Mouse (Mus musculus): ENCODE results near the gene Lmx1a. TPM values are rescaled to one million over a fixed set of nuclear protein-coding genes. Genes with fewer than 3 reads are reported as not detected.

The Lmx1a gene
- total RNA-seq (2021) (not detected), polyA plus RNA-seq (2012; rRNA removed) (0.02 TPM in 1 of 2 replicates, not detected in the other)
- long read RNA-seq: 0 reads

DNA sequence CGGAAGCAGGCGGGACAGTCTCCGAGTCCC, at the start of gene Lmx1a:
Lmx1a (plus strand) TSS at position 6 of the 30 bp plus-strand sequence.
- no peak for DNase-seq
- TF ChIP-seq EP300 (IDR thresholded peaks at IDR 0.05; ENCODE audit: insufficient read depth, low read depth, low read length) (no peak), POLR2A (IDR thresholded peaks at IDR 0.05; ENCODE audit: insufficient read depth, low read depth, low read length) (no peak), CTCF (IDR thresholded peaks at IDR 0.05) (no peak)
- intact Hi-C loops (cut with DNase I): no loop called here
- 0% methylated on average over 3 of the region's 3 CpGs for WGBS
- Histone ChIP-seq H3K27me3 (ENCODE audit: control insufficient read depth, insufficient read depth, low read length) (peaks cover 37% of the 10 kb centered on the region), H3K4me1 (ENCODE audit: control insufficient read depth, insufficient read depth, low read length) (no peaks in the 10 kb centered on the region), H3K36me3 (ENCODE audit: control insufficient read depth, insufficient read depth, low read length) (no peaks in the 10 kb centered on the region), H3K9ac (ENCODE audit: low read depth, low read length) (no peak within 1 kb of the TSS), H3K4me3 (peak within 1 kb of the TSS; percentile 30), H3K79me2 (replicated peaks; ENCODE audit: control insufficient read depth, insufficient read depth, low read length) (no peaks in the 10 kb centered on the region), H3K27ac (no peak within 1 kb of the TSS)

- Histone ChIP-seq H3K4me1 (ENCODE audit: control insufficient read depth, insufficient read depth, low read length) (peaks cover 4% of the 10 kb centered on the region), H3K79me2 (replicated peaks; ENCODE audit: control insufficient read depth, insufficient read depth, low read length) (no peaks in the 10 kb centered on the region), H3K4me3 (no peak overlapping the region), H3K36me3 (ENCODE audit: control insufficient read depth, insufficient read depth, low read length) (no peaks in the 10 kb centered on the region), H3K27me3 (ENCODE audit: control insufficient read depth, insufficient read depth, low read length) (no peaks in the 10 kb centered on the region), H3K27ac (no peak overlapping the region), H3K9ac (ENCODE audit: low read depth, low read length) (no peak overlapping the region)
- TF ChIP-seq CTCF (IDR thresholded peaks at IDR 0.05) (peak; percentile 99; the same call in 1 of the 2 replicates), EP300 (IDR thresholded peaks at IDR 0.05; ENCODE audit: insufficient read depth, low read depth, low read length) (no peak)
- peak; percentile 85 to 93 for DNase-seq
- intact Hi-C loops (cut with DNase I): loop anchor here (2.0 to 5.0 kb wide), 2 partner anchors 230 to 423 kb away; no protein-coding TSS in a partner anchor
- WGBS: 14% methylated on average over 16 of the region's 16 CpGs
These were observed 44.0 kb upstream of the Lmx1a start for GRCm38 (mm10) chr1:167644866-167645537.

- Histone ChIP-seq H3K27ac (no peak overlapping the region), H3K9ac (ENCODE audit: low read depth, low read length) (no peak overlapping the region), H3K36me3 (ENCODE audit: control insufficient read depth, insufficient read depth, low read length) (no peaks in the 10 kb centered on the region), H3K27me3 (ENCODE audit: control insufficient read depth, insufficient read depth, low read length) (no peaks in the 10 kb centered on the region), H3K4me3 (no peak overlapping the region), H3K79me2 (replicated peaks; ENCODE audit: control insufficient read depth, insufficient read depth, low read length) (no peaks in the 10 kb centered on the region), H3K4me1 (ENCODE audit: control insufficient read depth, insufficient read depth, low read length) (peaks cover 4% of the 10 kb centered on the region)
- TF ChIP-seq CTCF (IDR thresholded peaks at IDR 0.05): no peak
- TF ChIP-seq POLR2A (IDR thresholded peaks at IDR 0.05; ENCODE audit: insufficient read depth, low read depth, low read length): no peak
- TF ChIP-seq EP300 (IDR thresholded peaks at IDR 0.05; ENCODE audit: insufficient read depth, low read depth, low read length): no peak
- intact Hi-C loops (cut with DNase I): loop anchor here (5.0 kb wide), 1 partner anchor 426 kb away; no protein-coding TSS in a partner anchor
- no peak for DNase-seq
- WGBS: 74% methylated on average over 3 of the region's 3 CpGs
These were observed 40.4 kb upstream of the Lmx1a start for GRCm38 (mm10) chr1:167648670-167649069.

GRCm38 (mm10) chr1:167649122-167649633, 39.9 kb upstream of the Lmx1a start:
- H3K36me3 ChIP-seq (ENCODE audit: control insufficient read depth, insufficient read depth, low read length): no peaks in the 10 kb centered on the region
- peak in 1 of 2 experiments; percentile 25 for DNase-seq
- H3K27me3 ChIP-seq (ENCODE audit: control insufficient read depth, insufficient read depth, low read length): no peaks in the 10 kb centered on the region
- no peak overlapping the region for H3K4me3 ChIP-seq
- H3K27ac ChIP-seq: no peak overlapping the region
- H3K79me2 ChIP-seq (replicated peaks; ENCODE audit: control insufficient read depth, insufficient read depth, low read length): no peaks in the 10 kb centered on the region
- TF ChIP-seq CTCF (IDR thresholded peaks at IDR 0.05) (no peak), EP300 (IDR thresholded peaks at IDR 0.05; ENCODE audit: insufficient read depth, low read depth, low read length) (no peak), POLR2A (IDR thresholded peaks at IDR 0.05; ENCODE audit: insufficient read depth, low read depth, low read length) (no peak)
- 34% methylated on average over 11 of the region's 11 CpGs for WGBS
- peaks cover 4% of the 10 kb centered on the region for H3K4me1 ChIP-seq (ENCODE audit: control insufficient read depth, insufficient read depth, low read length)
- H3K9ac ChIP-seq (ENCODE audit: low read depth, low read length): no peak overlapping the region
- intact Hi-C loops (cut with DNase I): loop anchor here (5.0 kb wide), 1 partner anchor 427 kb away; no protein-coding TSS in a partner anchor

DNA sequence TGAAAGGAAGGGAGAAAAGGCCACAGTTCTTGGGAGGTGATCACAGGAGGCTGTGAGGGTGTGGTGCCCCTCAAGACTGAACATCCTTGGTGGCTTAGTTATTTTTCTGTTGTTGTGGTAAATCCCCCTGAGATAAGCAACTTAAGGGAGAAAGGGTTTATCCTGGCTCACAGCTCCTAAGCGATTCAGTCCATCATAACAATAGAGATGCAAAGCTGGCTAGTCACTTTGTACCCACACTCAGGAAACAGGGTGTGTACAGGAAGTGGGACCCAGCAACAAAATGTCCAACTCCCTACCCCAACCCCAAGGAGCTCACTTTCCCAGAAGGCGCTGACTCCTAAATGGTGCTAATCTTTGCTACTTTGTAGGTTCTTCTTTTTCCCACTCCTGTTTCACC, 36.7 kb upstream of the Lmx1a start:
- DNase-seq: no peak
- TF ChIP-seq POLR2A (IDR thresholded peaks at IDR 0.05; ENCODE audit: insufficient read depth, low read depth, low read length): no peak
- no peak for TF ChIP-seq CTCF (IDR thresholded peaks at IDR 0.05)
- no peak for TF ChIP-seq EP300 (IDR thresholded peaks at IDR 0.05; ENCODE audit: insufficient read depth, low read depth, low read length)
- 50% methylated on average over 2 of the region's 2 CpGs for WGBS

DNA sequence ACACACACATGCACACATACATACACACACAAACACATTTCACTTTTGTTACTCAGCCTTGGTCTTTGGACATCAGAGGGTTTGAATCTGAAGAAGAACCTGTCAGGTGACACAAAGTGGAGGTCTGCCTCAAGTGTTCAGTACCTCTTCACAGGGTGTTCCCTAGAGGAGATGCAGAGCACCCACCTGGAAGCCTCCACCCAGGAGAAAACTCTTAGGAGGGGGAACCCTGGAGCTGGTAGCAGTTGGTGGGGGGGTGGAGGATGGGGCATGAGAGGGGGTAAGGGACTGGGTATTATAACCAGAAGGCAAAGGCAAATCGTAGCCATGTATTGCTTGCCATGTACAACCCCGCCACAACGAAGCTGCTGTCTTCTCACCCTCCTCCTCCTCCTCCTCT, 30.0 kb upstream of the Lmx1a start:
- DNase-seq: no peak
- Histone ChIP-seq H3K4me1 (ENCODE audit: control insufficient read depth, insufficient read depth, low read length) (no peaks in the 10 kb centered on the region), H3K4me3 (no peak overlapping the region), H3K27me3 (ENCODE audit: control insufficient read depth, insufficient read depth, low read length) (peaks cover 5% of the 10 kb centered on the region), H3K79me2 (replicated peaks; ENCODE audit: control insufficient read depth, insufficient read depth, low read length) (no peaks in the 10 kb centered on the region), H3K9ac (ENCODE audit: low read depth, low read length) (no peak overlapping the region), H3K36me3 (ENCODE audit: control insufficient read depth, insufficient read depth, low read length) (no peaks in the 10 kb centered on the region), H3K27ac (no peak overlapping the region)
- no peak for TF ChIP-seq EP300 (IDR thresholded peaks at IDR 0.05; ENCODE audit: insufficient read depth, low read depth, low read length)
- no peak for TF ChIP-seq POLR2A (IDR thresholded peaks at IDR 0.05; ENCODE audit: insufficient read depth, low read depth, low read length)
- no peak for TF ChIP-seq CTCF (IDR thresholded peaks at IDR 0.05)
- intact Hi-C loops (cut with DNase I): no loop called here
- WGBS: 88% methylated on average over 3 of the region's 3 CpGs

More for the DNA sequence above, 36.7 kb upstream of the Lmx1a start:
- no peak overlapping the region for H3K4me3 ChIP-seq
- H3K27ac ChIP-seq: no peak overlapping the region
- intact Hi-C loops (cut with DNase I): no loop called here
- peaks cover 4% of the 10 kb centered on the region for H3K4me1 ChIP-seq (ENCODE audit: control insufficient read depth, insufficient read depth, low read length)
- H3K36me3 ChIP-seq (ENCODE audit: control insufficient read depth, insufficient read depth, low read length): no peaks in the 10 kb centered on the region
- H3K27me3 ChIP-seq (ENCODE audit: control insufficient read depth, insufficient read depth, low read length): no peaks in the 10 kb centered on the region
- no peak overlapping the region for H3K9ac ChIP-seq (ENCODE audit: low read depth, low read length)
- no peaks in the 10 kb centered on the region for H3K79me2 ChIP-seq (replicated peaks; ENCODE audit: control insufficient read depth, insufficient read depth, low read length)
